Mouse (Mus musculus) splenic B cell, adult 2 months (primary cell): Measurements from ENCODE around the gene Bri3.

ENCODE experiments used
- DNase-seq: peaks from one replicate; pipeline ENCODE4 v3.0.0-alpha.2; 2011; ENCODE audit warnings: low read depth, low spot score
- H3K27me3 ChIP-seq: 2 replicates; pipeline ENCODE4 v1.6.1; 2012; ENCODE audit warnings: mild to moderate bottlenecking, low read length, moderate library complexity, mixed read lengths; ENCODE audit not compliant: control insufficient read depth, poor library complexity, insufficient read depth, severe bottlenecking
- H3K36me3 ChIP-seq: 2 replicates; pipeline ENCODE4 v1.6.1; 2012; ENCODE audit warnings: mild to moderate bottlenecking, low read length, moderate library complexity, mixed read lengths; ENCODE audit not compliant: control insufficient read depth, poor library complexity, insufficient read depth, severe bottlenecking

Bri3 gene

GRCm38 (mm10) chr5:144261309-144261708 is 17.1 kb downstream of the Bri3 start:
- no peaks in the 10 kb centered on the region for H3K27me3 ChIP-seq
- no peak for DNase-seq
- H3K36me3 ChIP-seq = no peaks in the 10 kb centered on the region; the same call in 1 of the 2 replicates

GRCm38 (mm10) chr5:144261829-144262228 is 17.6 kb downstream of the Bri3 start:
- H3K27me3 ChIP-seq = no peaks in the 10 kb centered on the region
- DNase-seq = no peak
- no peaks in the 10 kb centered on the region; the same call in 1 of the 2 replicates for H3K36me3 ChIP-seq

- DNase-seq = no peak
- Histone ChIP-seq H3K36me3 (no peaks in the 10 kb centered on the region; the same call in 1 of the 2 replicates), H3K27me3 (no peaks in the 10 kb centered on the region)
Measured at GRCm38 (mm10) chr5:144263082-144263481, 18.8 kb downstream of the Bri3 start.

DNA sequence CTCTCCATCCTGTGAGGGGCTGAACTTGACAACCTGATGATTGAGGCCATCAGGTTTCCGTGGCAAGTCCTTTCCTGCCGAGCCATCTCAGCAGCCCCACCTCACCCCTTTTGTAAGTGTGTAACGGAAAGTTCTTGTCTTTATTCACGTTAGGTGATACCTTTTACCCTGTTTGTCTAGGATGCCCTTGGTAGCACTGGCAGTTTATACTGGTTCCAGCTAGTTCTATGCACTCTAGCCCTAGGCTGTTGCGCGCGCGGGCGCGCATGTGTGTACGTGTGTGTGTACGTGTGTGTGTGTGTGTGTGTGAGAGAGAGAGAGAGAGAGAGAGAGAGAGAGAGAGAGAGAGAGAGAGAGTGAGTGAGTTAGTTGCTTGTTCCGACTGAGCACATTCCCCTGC is 19.3 kb downstream of the Bri3 start:
- Histone ChIP-seq H3K36me3 (peaks cover under 1% of the 10 kb centered on the region; the same call in 1 of the 2 replicates), H3K27me3 (no peaks in the 10 kb centered on the region)
- DNase-seq = no peak

DNA sequence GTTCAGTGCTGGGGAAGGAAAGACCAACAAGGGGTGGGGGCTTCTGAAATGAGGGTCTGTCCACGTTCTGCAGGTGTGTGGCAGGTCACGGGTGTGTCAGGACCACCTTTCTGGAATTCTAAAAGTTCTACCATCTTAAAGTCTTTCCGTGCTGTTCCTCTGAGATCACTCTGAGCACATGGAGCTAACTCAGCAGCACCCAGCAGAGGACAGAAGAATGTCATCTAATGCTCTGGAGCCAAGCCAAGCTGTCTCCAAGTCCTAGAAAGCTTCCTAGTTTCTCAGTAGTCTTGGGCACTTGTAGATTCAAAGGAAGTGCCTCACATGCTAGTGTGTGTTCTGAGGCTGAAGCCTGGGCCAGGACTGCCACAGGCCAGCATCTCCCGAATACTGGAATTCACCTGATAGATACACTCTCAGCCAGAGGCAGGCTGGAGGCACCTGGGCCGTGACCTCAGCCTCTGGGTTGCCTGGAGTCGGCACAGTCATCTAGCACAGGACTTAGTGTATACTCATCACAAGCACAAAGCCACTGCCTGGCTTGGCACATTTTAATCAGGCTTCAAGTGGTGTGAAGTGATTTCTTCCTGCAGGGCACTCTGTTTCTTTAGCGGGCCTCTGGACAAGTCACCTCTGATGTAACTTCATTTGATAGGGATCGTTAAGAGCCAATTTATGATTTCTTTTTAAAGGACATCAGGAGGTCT is 23.5 kb downstream of the Bri3 start:
- Histone ChIP-seq H3K27me3 (no peaks in the 10 kb centered on the region), H3K36me3 (peaks cover 3% of the 10 kb centered on the region)
- DNase-seq = no peak

GRCm38 (mm10) chr5:144269926-144270325 is 25.7 kb downstream of the Bri3 start:
- H3K27me3 ChIP-seq = no peaks in the 10 kb centered on the region
- peaks cover 3% of the 10 kb centered on the region for H3K36me3 ChIP-seq
- DNase-seq = no peak

- no peak for DNase-seq
- peaks cover 3% of the 10 kb centered on the region for H3K36me3 ChIP-seq
- no peaks in the 10 kb centered on the region for H3K27me3 ChIP-seq
Measured at GRCm38 (mm10) chr5:144270420-144270819, 26.2 kb downstream of the Bri3 start.

- H3K27me3 ChIP-seq = no peaks in the 10 kb centered on the region
- DNase-seq = no peak
Measured at GRCm38 (mm10) chr5:144271118-144271517, 26.9 kb downstream of the Bri3 start.

DNA sequence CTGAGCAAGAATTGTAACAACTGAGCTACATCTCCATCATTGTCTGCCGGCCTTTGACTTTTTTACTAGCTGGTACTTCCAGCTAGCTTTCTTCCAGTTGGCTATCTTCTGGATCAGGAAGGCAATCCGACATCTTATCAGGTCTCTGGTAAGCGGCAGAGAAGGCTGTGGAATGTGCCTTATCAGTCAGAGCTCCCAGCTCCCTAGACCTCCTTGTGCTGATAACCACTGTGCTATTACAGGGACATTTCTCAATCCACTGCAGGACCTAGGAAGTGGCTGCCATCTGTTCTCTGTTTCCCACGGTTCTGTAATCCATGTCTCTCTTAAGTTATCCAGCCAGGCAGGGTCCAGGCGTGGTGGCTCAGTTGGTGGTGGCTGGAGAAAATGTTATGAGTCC is 27.5 kb downstream of the Bri3 start:
- H3K36me3 ChIP-seq = peaks cover 3% of the 10 kb centered on the region
- H3K27me3 ChIP-seq = no peaks in the 10 kb centered on the region
- DNase-seq = no peak

More at GRCm38 (mm10) chr5:144271118-144271517, 26.9 kb downstream of the Bri3 start:
- peaks cover 3% of the 10 kb centered on the region for H3K36me3 ChIP-seq

DNA sequence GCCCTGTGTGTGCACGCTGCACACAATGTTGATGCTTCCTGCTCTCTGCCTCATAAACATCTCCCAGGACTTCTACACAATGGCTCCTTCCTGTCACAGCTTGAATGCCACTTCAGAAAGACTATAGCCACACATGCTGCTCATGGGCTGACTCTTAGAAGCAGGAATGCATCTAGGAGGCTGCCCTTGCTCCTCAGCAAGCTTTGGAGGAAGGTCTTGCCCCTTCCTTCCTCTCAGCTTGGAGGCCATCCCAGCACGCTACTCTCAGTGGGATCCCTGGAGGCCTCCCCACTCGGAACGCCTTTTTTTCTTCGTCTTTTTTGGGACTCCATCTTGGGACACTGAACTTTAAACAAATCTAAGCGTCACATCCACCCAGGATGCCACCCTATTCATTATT is 30.7 kb downstream of the Bri3 start:
- no peak for DNase-seq
- H3K27me3 ChIP-seq = no peaks in the 10 kb centered on the region

DNA sequence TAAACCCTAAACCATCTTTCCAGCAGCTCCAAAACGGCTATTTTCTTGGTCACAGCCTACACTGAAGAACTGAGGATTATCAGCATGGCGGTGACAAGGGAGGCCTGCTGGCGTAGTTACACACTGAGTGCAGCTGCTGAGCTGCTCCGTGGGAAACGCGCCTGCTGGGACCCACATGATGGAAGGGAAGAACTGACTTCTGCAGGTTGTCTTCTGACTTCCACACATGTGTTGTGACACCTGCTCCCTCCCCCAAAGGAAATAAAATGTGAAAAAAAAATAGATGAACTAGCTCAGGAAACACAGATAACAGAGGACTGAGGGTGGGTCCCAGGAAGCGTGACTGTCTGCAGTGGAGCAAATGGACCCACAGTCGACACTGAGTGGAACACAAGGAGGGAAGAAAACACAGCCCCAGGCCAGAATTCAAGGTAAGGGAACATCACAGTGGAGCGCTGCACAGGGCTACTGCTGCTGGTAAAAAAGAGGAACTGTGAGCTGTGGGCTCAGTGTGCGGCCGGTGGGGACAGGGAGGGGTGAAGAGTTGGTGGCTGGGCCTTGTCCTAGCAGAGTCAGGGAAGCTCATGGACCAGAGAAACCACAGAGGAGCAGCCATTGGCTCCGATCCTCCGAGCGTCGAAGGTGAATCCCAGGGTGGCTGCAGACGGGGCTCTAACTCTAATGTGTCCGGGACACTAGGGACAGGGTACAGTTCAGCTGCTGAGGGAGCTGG is 32.8 kb downstream of the Bri3 start:
- H3K27me3 ChIP-seq = no peaks in the 10 kb centered on the region
- no peaks in the 10 kb centered on the region for H3K36me3 ChIP-seq
- peak; percentile 86 for DNase-seq

More for the DNA sequence above, 30.7 kb downstream of the Bri3 start:
- H3K36me3 ChIP-seq = no peaks in the 10 kb centered on the region

DNA sequence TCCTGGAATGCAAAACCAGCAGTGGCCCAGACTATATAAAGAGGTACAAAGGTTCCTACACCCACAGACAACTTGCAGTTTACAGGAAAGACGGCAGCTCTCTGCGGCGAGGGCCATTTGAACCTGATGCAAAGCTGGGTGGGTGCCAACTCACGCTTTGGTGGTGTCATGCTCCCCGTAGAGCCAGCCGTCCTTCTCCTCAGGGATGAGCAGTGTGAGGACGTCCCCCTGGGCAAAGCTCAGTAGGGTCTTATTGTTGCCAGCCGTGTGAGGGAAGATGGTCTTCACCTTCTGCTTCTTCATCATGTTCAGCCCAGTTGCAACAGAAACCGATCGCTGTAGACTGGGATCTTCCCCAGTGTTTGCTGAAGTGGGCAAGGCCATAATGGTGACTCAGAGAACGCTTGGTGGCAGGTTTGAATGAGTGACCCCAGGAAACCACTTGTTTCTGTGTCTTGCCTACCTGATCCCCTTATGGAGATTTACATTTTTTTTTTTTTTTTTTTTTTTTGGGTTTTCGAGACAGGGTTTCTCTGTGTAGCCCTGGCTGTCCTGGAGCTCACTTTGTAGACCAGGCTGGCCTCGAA is 34.2 kb downstream of the Bri3 start:
- no peak for DNase-seq
- no peaks in the 10 kb centered on the region for H3K36me3 ChIP-seq
- no peaks in the 10 kb centered on the region for H3K27me3 ChIP-seq

GRCm38 (mm10) chr5:144279081-144279541 is 34.9 kb downstream of the Bri3 start:
- DNase-seq = no peak
- H3K27me3 ChIP-seq = no peaks in the 10 kb centered on the region
- H3K36me3 ChIP-seq = no peaks in the 10 kb centered on the region

- no peaks in the 10 kb centered on the region for H3K36me3 ChIP-seq
- H3K27me3 ChIP-seq = no peaks in the 10 kb centered on the region
- no peak for DNase-seq
Measured at GRCm38 (mm10) chr5:144279926-144280325, 35.7 kb downstream of the Bri3 start.
